Mouse (Mus musculus) lung, adult 2 months (tissue): ENCODE measurements around the gene Spire2. TPM values are rescaled to one million over a fixed set of nuclear protein-coding genes. Genes with fewer than 3 reads are reported as not detected.

ENCODE experiments used
- DNase-seq: peaks from one replicate; pipeline ENCODE4 v3.0.0; 2022
- H3K4me1 ChIP-seq: fragments of 200-500 bp; 2 replicates; pipeline ENCODE4 v1.6.1; 2011; ENCODE audit warnings: low read length; ENCODE audit not compliant: control insufficient read depth, insufficient read depth
- H3K4me3 ChIP-seq: fragments of 200-500 bp; replicated peaks from 2 replicates; pipeline ENCODE3; 2011; ENCODE audit warnings: low read depth, mild to moderate bottlenecking, control low read depth, low read length; ENCODE audit errors: extremely low read depth
- CTCF ChIP-seq: fragments of 200-500 bp; IDR thresholded peaks from 2 replicates; pipeline ENCODE4 v1.5.1; 2011; ENCODE audit warnings: mild to moderate bottlenecking, low read length, control low read depth; ENCODE audit not compliant: insufficient read depth
- POLR2A ChIP-seq: fragments of 200-500 bp; IDR thresholded peaks from 2 replicates; pipeline ENCODE4 v1.6.1; 2011; ENCODE audit warnings: low read depth, mild to moderate bottlenecking, control low read depth, low read length, borderline replicate concordance; ENCODE audit errors: extremely low read depth
- WGBS: fragments of 180-500 bp; shearing (Covaris S2); methylation state at CpG from one replicate; pipeline ENCODE4 v1.1.7; 2018; 5-methylcytosine and 5-hydroxymethylcytosine counted together
- polyA plus RNA-seq: library from polyadenylated mRNA; depleted of rRNA; stranded (reverse); fragments of >200 nt; gene quantifications from 2 replicates; pipeline ENCODE4 v1.2.3, GENCODE M21; 2012

The Spire2 gene
- polyA plus RNA-seq, 1 experiment: 5.2 TPM

DNA sequence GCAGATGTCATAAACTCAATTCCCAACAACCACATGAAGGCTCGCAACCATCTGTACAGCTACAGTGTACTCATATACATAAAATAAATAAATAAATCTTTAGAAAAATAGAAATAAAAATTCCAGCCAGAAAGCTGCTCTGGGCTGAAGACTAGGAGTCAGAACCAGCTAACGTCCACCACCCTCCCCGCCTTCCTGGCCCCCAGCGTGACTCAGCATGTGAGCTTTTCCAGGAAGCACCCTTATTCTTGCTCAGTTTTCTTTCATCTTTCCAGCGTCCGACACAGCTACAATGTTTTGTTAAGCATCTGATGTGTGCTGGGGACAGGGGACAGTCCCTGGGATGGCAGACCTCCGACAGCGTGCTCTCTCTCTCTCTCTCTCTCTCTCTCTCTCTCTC is 12.6 kb downstream of the Spire2 start:
- TF ChIP-seq POLR2A (no peak), CTCF (no peak)
- peaks cover 3% of the 10 kb centered on the region; the same call in 1 of the 2 replicates for H3K4me1 ChIP-seq
- no peak overlapping the region for H3K4me3 ChIP-seq
- no peak for DNase-seq
- 66% methylated on average over 8 of the region's 8 CpGs for WGBS

DNA sequence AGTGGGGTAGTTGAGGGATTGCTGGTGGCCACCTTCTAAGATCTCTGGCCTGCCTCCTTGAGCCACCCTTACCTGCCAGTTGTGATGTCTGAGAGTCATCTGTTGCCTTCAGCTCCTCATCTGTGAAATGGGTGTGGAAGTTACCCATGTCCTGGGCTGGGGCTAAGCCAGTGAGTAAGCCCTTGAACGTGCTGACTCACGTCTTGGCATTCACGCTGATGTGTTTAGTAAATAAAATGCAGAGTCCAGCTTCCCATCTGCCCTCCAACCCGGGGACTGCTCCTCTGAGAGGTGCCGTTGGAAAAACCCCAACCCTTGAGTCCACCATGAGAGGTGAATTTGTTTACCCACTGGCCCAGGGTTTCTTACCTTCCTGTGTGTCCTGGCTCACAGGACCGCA is 13.3 kb downstream of the Spire2 start:
- DNase-seq: no peak
- no peak for TF ChIP-seq POLR2A
- no peak for TF ChIP-seq CTCF
- Histone ChIP-seq H3K4me1 (peaks cover 3% of the 10 kb centered on the region; the same call in 1 of the 2 replicates), H3K4me3 (no peak overlapping the region)
- 60% methylated on average over 6 of the region's 6 CpGs for WGBS

GRCm38 (mm10) chr8:123347293-123347692 is 14.8 kb downstream of the Spire2 start:
- Histone ChIP-seq H3K4me1 (peaks cover under 1% of the 10 kb centered on the region; the same call in 1 of the 2 replicates), H3K4me3 (no peak overlapping the region)
- no peak for DNase-seq
- no peak for TF ChIP-seq POLR2A
- no peak for TF ChIP-seq CTCF
- 57% methylated on average over 2 of the region's 2 CpGs for WGBS

GRCm38 (mm10) chr8:123348237-123348843 is 15.8 kb downstream of the Spire2 start:
- 35% methylated on average over 9 of the region's 9 CpGs for WGBS
- no peak for DNase-seq

DNA sequence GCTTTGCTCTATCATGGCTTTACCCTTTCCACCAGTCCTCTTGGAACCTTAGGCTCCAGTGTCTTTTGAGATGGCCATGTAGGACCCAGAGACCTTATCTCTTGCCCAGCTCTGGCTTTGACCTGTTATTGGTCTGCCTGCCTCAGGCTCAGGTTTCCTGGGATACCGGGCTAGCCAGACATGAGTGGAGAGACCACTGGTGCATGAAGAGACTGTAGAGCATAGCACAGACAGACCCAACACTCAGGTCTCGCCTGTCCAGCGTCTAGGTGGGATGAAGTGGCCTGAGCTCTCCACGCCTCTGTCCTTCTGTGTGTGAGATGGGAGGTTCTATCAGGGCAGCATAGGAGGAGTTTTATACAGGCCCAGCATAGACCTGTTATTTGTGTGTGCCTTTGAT is 16.6 kb downstream of the Spire2 start:
- H3K4me1 ChIP-seq: no peaks in the 10 kb centered on the region
- DNase-seq: no peak
- TF ChIP-seq CTCF: no peak
- no peak overlapping the region for H3K4me3 ChIP-seq
- 81% methylated on average over 4 of the region's 4 CpGs for WGBS

More at GRCm38 (mm10) chr8:123348237-123348843, 15.8 kb downstream of the Spire2 start:
- Histone ChIP-seq H3K4me3 (no peak overlapping the region), H3K4me1 (no peaks in the 10 kb centered on the region)
- TF ChIP-seq CTCF (no peak), POLR2A (no peak)

GRCm38 (mm10) chr8:123352118-123352517 is 19.6 kb downstream of the Spire2 start:
- no peak for TF ChIP-seq POLR2A
- no peak for TF ChIP-seq CTCF
- no peaks in the 10 kb centered on the region for H3K4me1 ChIP-seq
- no peak for DNase-seq
- no peak overlapping the region for H3K4me3 ChIP-seq
- WGBS: 73% methylated on average over 12 of the region's 12 CpGs

- WGBS: 34% methylated on average over 13 of the region's 13 CpGs
- no peak overlapping the region for H3K4me3 ChIP-seq
- TF ChIP-seq POLR2A (no peak), CTCF (peak; percentile 56)
- H3K4me1 ChIP-seq: no peaks in the 10 kb centered on the region
- no peak for DNase-seq
These were observed 20.3 kb downstream of the Spire2 start for GRCm38 (mm10) chr8:123352786-123353185.

DNA sequence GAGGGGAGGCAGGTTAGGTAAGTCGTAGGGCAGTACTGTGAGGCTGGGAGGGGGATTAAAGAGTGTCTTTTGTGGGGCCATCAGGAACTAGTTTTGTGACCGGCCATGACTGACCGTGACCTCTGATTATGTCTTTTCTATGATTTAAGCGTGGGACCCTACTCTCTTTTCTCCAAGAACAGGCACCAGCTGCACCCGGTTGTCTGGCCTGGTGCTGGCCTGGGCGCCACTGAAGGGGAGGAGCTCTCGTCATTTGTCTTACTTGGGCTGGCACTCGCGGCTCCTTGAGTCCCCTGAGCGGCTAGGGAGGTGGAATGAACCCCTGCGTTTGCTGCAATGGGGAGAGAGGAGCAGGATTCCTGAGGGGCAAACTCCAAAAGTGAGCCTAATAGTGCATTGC is 20.7 kb downstream of the Spire2 start:
- 38% methylated on average over 11 of the region's 11 CpGs for WGBS
- Histone ChIP-seq H3K4me3 (no peak overlapping the region), H3K4me1 (no peaks in the 10 kb centered on the region)
- DNase-seq: no peak
- TF ChIP-seq CTCF (no peak), POLR2A (no peak)

- WGBS: 39% methylated on average over 12 of the region's 12 CpGs
- peak; percentile 79 for DNase-seq
- Histone ChIP-seq H3K4me3 (no peak overlapping the region), H3K4me1 (no peaks in the 10 kb centered on the region)
- TF ChIP-seq CTCF (peak; percentile 97), POLR2A (no peak)
These were observed 28.7 kb downstream of the Spire2 start for GRCm38 (mm10) chr8:123361082-123361739.

DNA sequence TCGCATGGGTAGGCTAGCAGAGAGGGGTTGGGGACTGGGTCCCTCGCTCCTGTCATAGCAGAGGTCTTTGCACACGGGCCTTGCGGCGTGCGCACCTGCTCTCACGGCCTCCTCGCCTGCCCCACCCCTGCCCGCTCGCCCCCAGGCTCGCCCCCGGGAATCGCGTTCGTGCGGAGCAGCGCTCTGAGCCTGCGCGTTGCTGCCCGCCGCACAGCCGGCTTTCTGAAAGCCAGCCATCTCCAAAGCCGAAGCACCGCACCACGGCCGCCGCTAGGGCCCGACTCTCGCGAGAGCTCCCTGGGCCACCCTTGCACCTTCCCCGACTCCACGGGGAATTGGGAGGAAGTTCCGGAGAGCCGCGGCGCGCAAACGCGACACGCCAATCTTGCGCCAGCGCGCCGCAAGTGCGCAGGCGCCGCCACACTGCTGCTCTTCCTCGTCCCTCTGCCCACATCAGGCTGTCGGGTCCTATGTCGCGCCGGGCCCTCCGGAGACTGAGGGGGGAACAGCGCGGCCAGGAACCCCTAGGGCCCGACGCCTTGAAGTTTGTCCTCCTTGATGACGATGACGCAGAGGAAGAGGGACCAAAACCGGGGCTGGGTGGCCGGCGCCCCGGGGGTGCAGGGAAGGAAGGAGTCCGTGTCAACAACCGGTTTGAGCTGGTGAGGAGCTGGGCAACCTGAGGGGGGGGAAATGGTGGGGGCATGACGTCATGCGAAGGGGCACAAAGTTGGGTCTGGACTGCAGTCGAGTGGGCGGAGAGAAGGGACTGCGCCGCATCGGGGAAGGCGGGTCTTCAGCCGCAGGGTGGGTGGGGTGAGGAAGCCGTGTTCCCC is 41.1 kb downstream of the Spire2 start, which contains the start of gene Tcf25:
Tcf25 (plus strand) TSS at position 351 of the 836 bp plus-strand sequence.
- TF ChIP-seq CTCF (peak; percentile 28; the same call in 1 of the 2 replicates), POLR2A (peak; percentile 91; the same call in 1 of the 2 replicates)
- under 1% methylated on average over 73 of the region's 75 CpGs for WGBS
- DNase-seq: peak; percentile 94
- H3K4me1 ChIP-seq: no peaks in the 10 kb centered on the region; the same call in 1 of the 2 replicates
- H3K4me3 ChIP-seq: peak within 1 kb of the TSS; percentile 61
